Mouse (Mus musculus) embryo, embryonic 10.5 days (tissue): ENCODE data around the gene Wdhd1.
"Not testable (repeated sequence)": the region's sequence is repeated elsewhere in the genome, so short reads cannot be mapped to it uniquely, and the experiment has no call there.

Experiments used
- DNase-seq: peaks from one replicate; pipeline ENCODE4 v3.0.0-alpha.2; 2015; ENCODE audit warnings: low spot score

Wdhd1 gene

GRCm38 (mm10) chr14:47276637-47277393 is at the start of gene Wdhd1, which contains the start of gene Socs4:
Gene Wdhd1, minus strand, starts transcription at chr14:47276857.
Gene Socs4, plus strand, starts transcription at chr14:47276931.
- peak; percentile 95 for DNase-seq

- DNase-seq, result no peak
Measured at GRCm38 (mm10) chr14:47325965-47326761, 49.5 kb upstream of the Wdhd1 start.

- DNase-seq, result not testable (repeated sequence)
Measured at GRCm38 (mm10) chr14:47321581-47321980, 44.9 kb upstream of the Wdhd1 start.

DNA sequence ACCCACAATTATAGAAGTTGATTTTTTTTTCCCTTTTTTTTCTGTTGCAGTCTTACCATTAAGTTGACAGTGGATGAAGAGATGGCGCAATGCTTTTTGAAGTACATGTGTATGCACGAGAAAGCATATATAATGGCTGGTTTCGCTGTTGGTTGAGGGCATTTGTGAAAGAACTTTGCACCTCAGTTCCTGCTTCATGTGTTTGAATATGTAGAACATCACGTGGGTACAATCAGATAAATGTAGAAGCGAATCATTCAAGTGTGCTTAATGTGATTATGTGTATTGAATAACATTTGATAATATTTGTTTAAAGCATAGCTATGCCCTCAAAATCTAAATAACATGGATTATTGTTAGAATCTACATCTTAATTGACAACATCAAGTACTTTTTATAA is 42.7 kb upstream of the Wdhd1 start:
- DNase-seq, result no peak

DNA sequence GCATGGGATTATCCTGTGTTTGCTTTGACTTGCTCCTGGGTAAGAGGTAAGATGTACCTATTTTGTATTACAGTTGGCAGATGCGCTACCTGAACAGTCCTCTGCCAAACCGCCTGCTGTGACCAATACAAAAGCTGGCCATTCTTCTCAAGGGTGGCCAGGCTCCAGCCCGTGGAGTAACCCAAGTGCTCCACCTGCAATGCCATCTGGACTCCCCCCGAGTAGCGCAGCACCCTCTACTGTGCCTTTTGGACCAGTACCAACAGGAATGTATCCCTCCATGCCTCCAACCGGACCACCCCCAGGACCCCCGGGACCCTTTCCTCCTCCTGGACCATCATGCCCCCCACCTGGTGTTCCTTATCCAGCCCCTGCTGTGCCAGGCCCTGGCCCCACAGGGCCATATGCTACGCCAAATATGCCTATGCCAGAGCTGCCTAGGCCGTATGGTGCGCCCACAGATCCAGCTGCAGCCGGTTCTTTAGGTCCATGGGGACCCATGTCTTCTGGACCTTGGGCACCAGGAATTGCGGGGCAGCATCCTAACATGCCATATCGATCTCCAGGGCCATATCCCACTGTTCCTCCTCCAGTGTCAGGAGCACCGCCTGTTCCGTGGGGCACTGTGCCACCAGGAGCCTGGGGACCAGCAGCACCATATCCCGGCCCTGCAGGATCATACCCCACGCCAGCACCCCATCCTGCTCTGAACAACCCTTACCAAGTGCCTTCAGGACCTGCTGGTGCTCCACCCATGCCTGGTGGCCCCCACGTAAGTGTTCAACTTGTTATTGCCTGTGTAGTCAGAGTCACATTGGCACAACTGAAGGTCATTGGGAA is 33.9 kb upstream of the Wdhd1 start:
- DNase-seq, result no peak

GRCm38 (mm10) chr14:47309061-47309460 is 32.4 kb upstream of the Wdhd1 start:
- DNase-seq, result no peak

DNA sequence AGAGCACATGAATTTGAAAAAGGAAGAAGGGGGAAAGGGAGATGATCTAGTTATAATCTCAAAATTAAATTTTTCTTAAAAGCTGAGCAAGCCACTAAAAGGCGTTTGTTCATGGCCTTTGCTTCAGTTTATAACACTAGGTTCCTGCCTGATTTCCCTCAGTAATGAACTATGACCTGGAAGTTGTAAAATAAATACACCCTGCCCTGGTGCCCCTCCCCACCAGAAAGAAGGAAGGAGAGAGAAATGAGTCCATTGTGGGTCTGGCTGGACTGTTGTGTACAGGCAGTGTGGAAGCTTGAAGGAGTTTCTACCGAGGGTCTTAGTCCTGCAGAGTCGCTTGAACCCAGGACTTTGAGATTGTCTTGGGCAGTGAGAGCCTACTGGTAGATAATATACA is 31.0 kb upstream of the Wdhd1 start:
- no peak for DNase-seq

- no peak for DNase-seq
Measured at GRCm38 (mm10) chr14:47305933-47306332, 29.3 kb upstream of the Wdhd1 start.

DNA sequence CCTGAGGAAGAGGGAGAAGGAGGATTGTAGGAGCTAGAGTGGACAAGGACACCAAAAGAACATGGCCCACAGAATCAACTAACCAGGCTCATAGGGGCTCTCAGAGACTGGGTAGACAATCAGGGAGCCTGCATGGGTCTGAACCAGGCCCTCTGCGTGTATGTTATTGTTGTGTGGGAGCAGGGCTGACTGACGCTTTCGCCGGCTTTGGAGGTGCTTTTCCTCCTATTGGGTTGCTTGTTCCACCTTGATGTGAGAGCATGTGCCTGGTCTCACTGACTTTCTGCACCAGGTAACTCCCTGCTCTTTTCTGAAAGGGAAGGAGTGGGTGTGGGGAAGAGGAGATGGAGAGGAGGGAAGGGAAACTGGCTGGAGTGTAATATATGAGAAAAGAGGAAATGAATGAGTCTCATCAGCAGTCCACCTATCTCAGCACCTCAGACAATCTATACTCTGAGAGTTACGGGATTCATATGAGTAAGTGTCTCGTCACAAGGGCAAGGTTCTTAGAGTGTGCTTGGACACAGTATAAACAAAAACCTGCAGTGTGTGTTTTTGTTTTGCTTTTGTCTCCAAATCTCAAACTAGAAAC is 28.3 kb upstream of the Wdhd1 start:
- no peak for DNase-seq

- no peak for DNase-seq
Measured at GRCm38 (mm10) chr14:47302885-47303680, 26.4 kb upstream of the Wdhd1 start.

- DNase-seq, result peak; percentile 77
Measured at GRCm38 (mm10) chr14:47298819-47299261, 22.2 kb upstream of the Wdhd1 start.

DNA sequence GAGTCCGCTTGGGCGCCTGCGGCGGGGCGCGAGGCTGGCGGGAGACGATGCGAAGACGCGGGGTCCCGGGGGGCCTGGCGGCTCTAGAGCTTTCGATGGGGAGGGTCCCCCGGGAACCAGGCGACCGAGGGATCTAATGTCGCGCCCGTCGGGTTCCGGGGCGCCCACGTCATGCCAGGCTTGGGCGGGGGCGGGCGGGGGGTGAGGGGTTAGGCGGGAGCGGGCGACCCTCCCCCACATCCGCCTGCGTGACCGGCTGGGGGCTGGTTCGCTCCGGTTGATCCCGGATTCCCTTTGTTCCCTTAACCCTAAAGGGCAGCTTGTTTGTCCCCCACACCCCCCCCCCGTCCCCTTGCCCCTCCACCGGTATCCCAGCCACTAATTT is 21.7 kb upstream of the Wdhd1 start:
- DNase-seq, result peak; percentile 85

GRCm38 (mm10) chr14:47297785-47298407 is 21.2 kb upstream of the Wdhd1 start, which contains the start of gene Mapk1ip1l:
Gene Mapk1ip1l, plus strand, starts transcription at chr14:47298266.
- DNase-seq, result peak; percentile 92

DNA sequence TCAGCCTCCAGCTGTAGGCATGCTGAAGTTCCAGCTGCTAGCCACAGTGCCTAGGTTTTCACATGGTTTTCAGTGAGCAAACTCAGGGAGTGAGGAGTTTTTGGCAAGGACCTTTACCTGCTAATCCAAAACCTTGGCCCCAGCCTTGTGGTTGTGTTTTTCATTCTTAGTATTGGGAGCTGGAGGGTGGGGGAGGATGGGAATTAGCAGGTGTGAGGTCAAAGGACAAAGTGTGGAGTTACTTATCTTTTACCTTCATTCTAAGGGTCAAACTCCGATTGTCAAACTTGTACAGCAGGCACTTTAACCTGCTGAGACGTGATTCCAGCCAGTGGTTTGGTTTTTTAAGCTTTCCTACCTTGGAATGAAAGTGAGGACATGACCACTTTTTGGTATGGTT is 19.6 kb upstream of the Wdhd1 start:
- DNase-seq, result no peak

DNA sequence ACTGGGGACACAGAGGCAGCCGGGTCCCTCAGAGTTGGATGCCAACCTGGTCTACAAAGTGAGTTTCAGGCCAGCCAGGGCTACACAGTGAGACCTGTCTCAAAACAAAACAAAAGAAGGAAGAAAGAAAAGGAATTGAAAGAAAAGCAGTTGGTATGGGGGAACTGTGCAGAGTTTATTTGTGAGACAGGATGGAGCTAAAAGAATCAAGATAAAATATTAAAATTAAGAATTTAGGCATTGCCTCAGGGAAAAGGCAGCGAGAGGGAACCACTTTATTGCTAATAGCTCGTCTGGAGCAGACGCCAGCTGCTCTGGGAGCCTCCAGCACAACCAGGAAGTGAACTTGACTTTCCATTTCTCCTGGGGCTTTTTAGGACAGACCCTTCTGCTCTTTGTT is 17.5 kb upstream of the Wdhd1 start:
- no peak for DNase-seq

GRCm38 (mm10) chr14:47291772-47292171 is 15.1 kb upstream of the Wdhd1 start:
- no peak for DNase-seq

GRCm38 (mm10) chr14:47287021-47287420 is 10.4 kb upstream of the Wdhd1 start:
- no peak for DNase-seq

GRCm38 (mm10) chr14:47286215-47286614 is 9.6 kb upstream of the Wdhd1 start:
- DNase-seq, result no peak

DNA sequence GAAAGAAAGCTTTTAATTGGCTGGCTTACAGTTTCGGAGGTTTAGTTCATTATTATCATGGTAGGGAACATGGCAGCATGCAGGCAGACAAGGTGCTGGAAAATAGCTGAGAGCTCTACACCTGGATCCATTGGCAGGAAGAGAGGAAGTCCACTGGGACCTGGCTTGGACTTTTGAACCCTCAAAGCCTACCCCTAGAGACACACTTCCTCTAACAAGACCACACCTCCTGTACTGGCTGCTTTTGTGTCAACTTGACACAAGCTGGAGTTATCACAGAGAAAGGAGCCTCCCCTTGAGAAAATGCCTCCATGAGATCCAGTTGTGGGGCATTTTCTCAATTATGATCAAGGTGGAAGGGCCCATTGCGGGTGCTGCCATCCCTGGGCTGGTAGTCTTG is 8.6 kb upstream of the Wdhd1 start:
- DNase-seq, result no peak

DNA sequence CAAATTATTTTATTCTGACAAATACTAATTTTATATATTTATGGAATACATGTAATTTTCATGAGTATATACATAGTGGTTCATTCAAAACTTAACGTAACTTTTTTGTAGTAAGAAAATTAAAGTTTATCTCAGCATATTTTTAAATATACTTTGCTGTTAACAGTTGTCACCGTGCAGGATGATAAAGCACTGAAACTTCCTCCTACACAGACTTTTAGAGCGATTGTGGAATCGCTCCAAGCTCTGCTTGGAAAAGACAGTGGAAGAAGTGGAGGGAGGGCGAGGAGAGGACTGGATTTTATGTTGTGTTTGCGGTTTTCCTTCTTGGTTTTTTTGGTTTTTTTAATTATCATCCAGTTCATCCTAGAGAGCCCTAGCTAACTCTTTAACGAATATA is 6.9 kb upstream of the Wdhd1 start:
- no peak for DNase-seq

GRCm38 (mm10) chr14:47281535-47281934 is 4.9 kb upstream of the Wdhd1 start:
- DNase-seq, result no peak
